Mouse (Mus musculus) stomach, postnatal 0 days (tissue): Measurements from ENCODE around the gene Xylt1.

Experiments
- CTCF ChIP-seq: IDR thresholded peaks from 2 replicates; pipeline ENCODE4 v1.5.1; 2016; ENCODE audit warnings: antibody characterized with exemption, low read depth, mild to moderate bottlenecking, moderate library complexity
- EP300 ChIP-seq: optimal IDR thresholded peaks from 2 replicates; pipeline ENCODE3; 2016; ENCODE audit warnings: antibody characterized with exemption

DNA sequence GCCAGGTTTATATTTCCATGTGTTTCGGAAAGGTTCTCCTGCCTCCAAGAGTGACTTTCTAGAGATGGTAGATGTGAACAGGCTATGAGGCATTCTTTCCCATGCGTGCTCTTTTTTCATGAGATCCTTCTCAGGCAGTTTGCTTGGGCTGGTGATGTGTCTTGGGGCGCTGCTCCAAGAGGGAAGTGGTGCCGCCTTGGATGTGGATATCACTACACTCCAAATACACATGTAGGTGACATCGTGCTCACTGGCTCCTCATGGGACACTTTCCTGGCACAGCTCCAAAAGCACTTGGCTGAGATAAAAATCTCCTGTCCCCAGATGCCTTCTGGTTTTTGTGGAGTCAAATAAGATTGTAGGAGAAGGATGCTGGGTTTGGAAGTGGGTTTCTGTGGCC, 31.6 kb downstream of the Xylt1 start:
- TF ChIP-seq EP300 (no peak), CTCF (no peak)
